Mouse (Mus musculus) kidney, embryonic 16.5 days (tissue): ENCODE measurements around the gene Hnrnpk. TPM values are rescaled to one million over a fixed set of nuclear protein-coding genes. Genes with fewer than 3 reads are reported as not detected.
"Not testable (repeated sequence)": the region's sequence is repeated elsewhere in the genome, so short reads cannot be mapped to it uniquely, and the experiment has no call there.

Source experiments
- ATAC-seq: fragments of 200-750 bp; cut with Nextera tagmentation; 2 replicates; pipeline ENCODE4 v1.8.0; 2017; ENCODE audit warnings: moderate TSS enrichment; ENCODE audit not compliant: low FRiP score, low TSS enrichment
- H3K27ac ChIP-seq: fragments of 300-500 bp; sonication (generic); 2 replicates; pipeline ENCODE4 v1.5.1; 2014; ENCODE audit warnings: low read length
- H3K27me3 ChIP-seq: fragments of 300-500 bp; sonication (generic); 2 replicates; pipeline ENCODE4 v1.6.1; 2014; ENCODE audit warnings: low read length, control low read depth, mixed read lengths; ENCODE audit not compliant: insufficient read depth
- H3K36me3 ChIP-seq: fragments of 300-500 bp; sonication (generic); 2 replicates; pipeline ENCODE4 v1.6.1; 2014; ENCODE audit warnings: low read length, control low read depth, mixed read lengths; ENCODE audit not compliant: insufficient read depth
- H3K4me1 ChIP-seq: fragments of 300-500 bp; sonication (generic); 2 replicates; pipeline ENCODE4 v1.6.1; 2014; ENCODE audit warnings: low read length, control low read depth, mixed read lengths; ENCODE audit not compliant: insufficient read depth
- H3K4me2 ChIP-seq: fragments of 300-500 bp; sonication (generic); replicated peaks from 2 replicates; pipeline ENCODE4 v1.6.1; 2014; ENCODE audit warnings: low read depth, low read length
- H3K4me3 ChIP-seq: fragments of 300-500 bp; sonication (generic); 2 replicates; pipeline ENCODE4 v1.5.1; 2014; ENCODE audit warnings: mild to moderate bottlenecking, low read length
- H3K9ac ChIP-seq: fragments of 300-500 bp; sonication (generic); replicated peaks from 2 replicates; pipeline ENCODE4 v1.6.1; 2014; ENCODE audit warnings: low read length
- H3K9me3 ChIP-seq: fragments of 300-500 bp; sonication (generic); 2 replicates; pipeline ENCODE4 v1.6.1; 2016; ENCODE audit warnings: low read length, control low read depth
- WGBS: fragments of 180-500 bp; shearing (Covaris S2); extraction: QIAGEN DNeasy Blood & Tissue Kit; methylation state at CpG from one replicate; pipeline ENCODE4 v1.1.7; 2014; 5-methylcytosine and 5-hydroxymethylcytosine counted together
- polyA plus RNA-seq: library from polyadenylated mRNA; unstranded; fragments of >200 nt; fragmentation: Nextera tagmentation; extraction: Ambion mirVana; gene quantifications from 2 replicates; pipeline ENCODE4 v1.2.1, GENCODE M21; 2015

Gene Hnrnpk
- polyA plus RNA-seq, 1 experiment from 2014 or later = 1,686 TPM

DNA sequence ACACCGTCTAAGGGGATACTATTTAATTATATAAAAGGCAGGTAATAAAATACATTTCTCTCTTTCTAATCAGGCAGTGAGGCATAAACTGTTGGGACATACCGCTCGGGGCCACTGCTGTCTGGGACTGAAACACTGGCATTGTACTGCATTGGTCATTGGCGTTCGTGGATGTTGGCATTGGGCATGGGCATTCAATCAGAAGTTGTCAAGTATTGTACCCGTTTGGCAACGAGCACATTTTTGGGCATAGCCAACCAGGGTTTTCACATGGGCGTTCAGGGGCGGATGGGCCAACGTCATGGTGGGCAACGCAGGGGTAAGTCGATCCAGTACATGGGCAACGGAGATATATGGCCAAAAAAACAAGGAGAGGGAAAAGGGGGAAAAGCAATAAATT is 5.5 kb downstream of the Hnrnpk start:
- H3K4me3 ChIP-seq = no peak overlapping the region
- peaks cover 44% of the 10 kb centered on the region for H3K36me3 ChIP-seq
- H3K4me2 ChIP-seq = no peak overlapping the region
- H3K27ac ChIP-seq = no peak overlapping the region
- H3K9ac ChIP-seq = no peak overlapping the region
- H3K9me3 ChIP-seq = no peaks in the 10 kb centered on the region
- no peak for ATAC-seq
- WGBS = 82% methylated on average over 13 of the region's 13 CpGs
- H3K4me1 ChIP-seq = peaks cover 4% of the 10 kb centered on the region
- no peaks in the 10 kb centered on the region for H3K27me3 ChIP-seq

DNA sequence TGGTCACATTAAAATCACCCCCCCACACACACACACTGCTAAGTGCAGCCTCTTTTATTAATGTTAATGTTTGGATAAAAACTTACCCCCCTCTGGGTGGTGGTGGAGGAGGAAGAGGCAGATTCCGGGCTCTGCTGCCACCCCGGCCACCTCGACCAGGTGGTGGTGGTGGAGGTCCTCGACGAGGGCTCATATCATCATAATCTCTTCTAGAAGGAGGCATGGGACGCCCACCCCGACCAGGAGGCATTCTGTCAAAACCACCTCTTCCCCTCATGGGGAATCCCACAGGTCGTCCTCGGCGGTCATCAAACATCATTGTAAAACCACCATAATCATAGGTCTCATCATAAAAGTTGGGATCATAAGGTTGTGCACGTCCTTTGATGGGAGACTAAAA is 8.8 kb downstream of the Hnrnpk start:
- H3K4me3 ChIP-seq, H3K27me3 ChIP-seq, H3K9me3 ChIP-seq, H3K9ac ChIP-seq, H3K4me2 ChIP-seq, H3K4me1 ChIP-seq, ATAC-seq, H3K27ac ChIP-seq: not testable (repeated sequence)
- H3K36me3 ChIP-seq = peaks cover 52% of the 10 kb centered on the region
- WGBS = 79% methylated on average over 11 of the region's 11 CpGs

DNA sequence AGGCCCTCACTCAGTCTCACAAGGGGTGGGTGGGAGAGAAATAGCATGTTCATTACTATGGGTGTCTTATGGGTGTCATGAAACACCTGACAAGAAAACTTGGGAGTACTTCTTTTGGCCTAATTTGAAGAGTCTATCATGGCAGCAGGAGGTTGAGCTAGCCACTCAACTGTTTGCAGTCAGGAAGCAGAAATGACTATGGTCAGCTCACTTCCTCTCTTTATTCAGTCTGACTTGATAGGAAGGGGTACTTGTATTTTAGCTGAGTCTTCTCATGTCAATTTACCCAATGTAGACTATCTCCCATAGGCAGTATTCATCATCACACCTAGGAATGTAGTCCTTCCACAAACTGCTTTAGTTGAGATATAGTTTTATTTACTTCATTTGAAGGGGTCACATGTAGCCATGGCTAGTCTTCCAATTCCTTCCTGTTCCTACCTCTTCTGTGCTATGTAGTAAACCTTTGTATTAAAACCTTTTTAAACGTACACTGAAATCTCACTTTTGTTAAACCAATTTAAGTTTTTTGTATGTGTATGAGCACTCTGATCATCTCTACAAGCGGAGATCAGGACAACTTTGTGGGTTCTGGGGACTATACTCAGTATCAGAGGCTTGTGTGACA is 13.7 kb downstream of the Hnrnpk start:
- Histone ChIP-seq H3K36me3 (peaks cover 22% of the 10 kb centered on the region), H3K4me2 (no peak overlapping the region), H3K9me3 (no peaks in the 10 kb centered on the region), H3K4me1 (no peaks in the 10 kb centered on the region), H3K4me3 (no peak overlapping the region), H3K9ac (no peak overlapping the region), H3K27ac (no peak overlapping the region), H3K27me3 (no peaks in the 10 kb centered on the region)
- 83% methylated on average over 2 of the region's 2 CpGs for WGBS
- ATAC-seq = no peak

DNA sequence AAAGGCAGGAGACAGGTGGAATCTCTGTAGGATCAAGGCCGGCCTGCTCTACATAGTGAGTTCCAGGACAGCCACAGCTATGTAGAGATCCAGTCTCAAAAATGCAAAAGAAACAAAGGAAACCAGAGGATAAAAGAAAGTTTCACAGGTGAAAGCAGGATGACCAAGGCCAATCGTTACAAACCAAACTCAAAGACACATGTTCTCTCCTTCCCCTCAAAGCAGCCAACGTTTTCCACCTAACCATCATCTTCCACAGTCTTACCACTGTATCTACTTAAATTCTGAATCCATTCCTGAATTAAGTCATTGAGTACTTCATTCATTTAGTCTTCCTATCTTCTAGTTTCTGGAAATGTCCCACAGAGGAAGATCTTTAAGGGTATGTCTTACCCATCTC is 14.8 kb downstream of the Hnrnpk start:
- Histone ChIP-seq H3K27ac (no peak overlapping the region), H3K27me3 (no peaks in the 10 kb centered on the region), H3K36me3 (peaks cover 15% of the 10 kb centered on the region), H3K4me2 (no peak overlapping the region), H3K9me3 (no peaks in the 10 kb centered on the region), H3K4me3 (no peak overlapping the region), H3K9ac (no peak overlapping the region), H3K4me1 (peaks cover 5% of the 10 kb centered on the region)
- ATAC-seq = no peak
- 51% methylated on average over 3 of the region's 3 CpGs for WGBS

DNA sequence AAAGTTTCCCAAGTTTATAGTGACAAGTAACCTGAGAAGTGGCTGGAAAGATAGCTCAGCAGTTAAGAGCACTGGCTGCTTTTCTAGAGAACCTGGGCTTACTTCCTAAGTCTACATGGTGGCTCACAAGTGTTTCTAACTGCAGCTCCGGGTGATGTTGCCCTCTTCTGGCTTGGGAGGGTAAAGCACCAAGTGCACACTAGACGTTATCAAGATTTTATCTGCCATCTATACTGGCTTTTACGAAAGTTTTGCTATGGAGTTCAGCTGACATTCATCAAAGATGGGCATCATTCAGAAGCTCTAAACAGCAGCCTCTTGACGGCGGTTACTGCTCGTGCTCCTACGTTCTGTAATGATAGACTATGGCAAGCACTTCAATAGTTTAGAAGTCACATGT is 15.2 kb downstream of the Hnrnpk start:
- no peak overlapping the region for H3K4me2 ChIP-seq
- 10% methylated on average over 7 of the region's 7 CpGs for WGBS
- ATAC-seq = peak; percentile 52; the same call in 1 of the 2 replicates

DNA sequence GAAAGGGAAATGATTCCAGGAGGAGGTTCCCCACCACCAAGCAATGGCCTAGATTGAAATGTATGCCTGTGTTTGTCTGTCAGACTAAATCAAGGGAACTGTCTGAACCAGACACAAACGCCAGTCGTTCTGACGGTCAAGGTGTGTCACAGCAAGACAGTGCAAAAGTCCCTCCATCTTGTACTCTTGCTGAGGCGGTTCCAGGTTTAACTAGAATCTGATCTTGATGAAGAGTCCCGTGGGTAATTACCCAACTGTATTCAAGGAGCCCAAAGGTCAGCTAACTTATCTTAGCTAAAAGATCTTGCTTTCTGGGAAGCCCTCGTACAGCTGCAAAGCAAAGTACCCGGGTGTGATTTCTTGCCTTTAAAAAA is 17.6 kb downstream of the Hnrnpk start:
- no peak for ATAC-seq
- Histone ChIP-seq H3K27ac (no peak overlapping the region), H3K9ac (peak overlapping the region; percentile 81)

More for the DNA sequence above, 15.2 kb downstream of the Hnrnpk start:
- H3K4me1 ChIP-seq = peaks cover 5% of the 10 kb centered on the region
- H3K9ac ChIP-seq = no peak overlapping the region
- H3K9me3 ChIP-seq = no peaks in the 10 kb centered on the region
- no peak overlapping the region for H3K27ac ChIP-seq
- H3K27me3 ChIP-seq = no peaks in the 10 kb centered on the region
- peaks cover 13% of the 10 kb centered on the region for H3K36me3 ChIP-seq
- no peak overlapping the region for H3K4me3 ChIP-seq

DNA sequence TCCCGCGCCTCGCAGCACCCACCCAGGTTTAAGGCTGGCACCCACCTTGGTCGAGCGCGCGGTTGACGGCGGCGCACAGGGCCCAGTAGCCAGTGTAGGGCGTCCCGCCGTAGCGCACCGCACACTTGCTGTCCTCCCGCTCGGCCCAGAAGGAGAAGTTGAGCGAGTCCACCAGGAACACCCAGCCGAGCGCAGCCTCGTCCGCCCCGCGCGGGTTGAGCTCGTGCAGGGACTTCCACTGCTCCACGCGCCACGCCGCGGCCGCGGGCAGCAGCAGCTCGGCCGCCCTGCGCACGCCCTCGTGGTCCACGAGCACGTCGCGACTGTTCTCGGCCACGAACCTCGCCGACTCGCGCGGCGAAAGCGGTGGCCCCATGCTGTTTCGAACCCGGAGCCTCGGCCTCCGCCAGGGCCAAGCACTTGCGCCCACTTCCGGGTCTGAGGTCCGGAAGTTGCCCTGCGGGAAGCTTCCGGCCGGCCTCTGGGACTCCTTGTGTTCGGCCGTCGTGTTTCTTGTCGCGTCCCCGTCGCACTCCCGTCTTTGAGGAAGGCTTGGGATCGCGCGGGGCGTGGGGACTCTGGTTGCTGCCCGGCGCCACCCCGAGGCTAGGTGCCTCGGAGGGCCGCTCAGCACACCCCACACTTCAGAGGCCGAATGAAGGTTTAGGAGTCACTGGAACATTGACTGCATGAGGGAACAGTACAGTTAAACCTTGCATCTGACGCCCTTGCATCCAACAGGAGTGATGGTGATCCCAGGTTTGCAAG is 18.2 kb downstream of the Hnrnpk start, which contains the start of gene 2210016F16Rik:
2210016F16Rik (minus strand) TSS at position 447 of the 768 bp plus-strand sequence.
- H3K4me1 ChIP-seq = peaks cover 5% of the 10 kb centered on the region
- WGBS = 2% methylated on average over 80 of the region's 80 CpGs

More for the DNA sequence above, 17.6 kb downstream of the Hnrnpk start:
- Histone ChIP-seq H3K4me3 (peak overlapping the region; percentile 69), H3K4me2 (peak overlapping the region; percentile 86), H3K27me3 (no peaks in the 10 kb centered on the region), H3K4me1 (peaks cover 5% of the 10 kb centered on the region), H3K9me3 (peaks cover 19% of the 10 kb centered on the region), H3K36me3 (peaks cover 22% of the 10 kb centered on the region)
- 72% methylated on average over 7 of the region's 7 CpGs for WGBS

DNA sequence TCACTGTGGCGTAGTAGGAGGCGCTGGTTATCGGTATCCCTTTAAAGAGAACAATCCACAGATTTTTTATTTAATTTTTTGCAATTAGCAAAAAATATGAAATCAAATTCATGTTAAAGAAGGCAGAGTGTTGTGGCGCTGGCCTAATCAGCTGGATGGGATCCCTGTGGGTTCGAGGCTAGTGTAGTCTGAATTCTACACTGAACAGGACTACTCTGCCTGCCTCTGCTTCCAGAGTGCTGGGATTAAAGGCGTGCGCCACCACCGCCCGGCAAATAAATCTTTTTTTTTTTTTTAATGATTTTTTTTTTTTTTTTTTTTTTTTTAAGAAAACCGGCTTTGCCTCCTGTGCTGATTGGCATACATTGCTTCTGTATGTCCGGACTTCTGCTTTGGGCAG is 18.8 kb downstream of the Hnrnpk start:
- Histone ChIP-seq H3K4me3 (peak overlapping the region; percentile 69), H3K4me1 (peaks cover 5% of the 10 kb centered on the region), H3K4me2 (peak overlapping the region; percentile 86), H3K9me3 (peaks cover 25% of the 10 kb centered on the region), H3K27ac (no peak overlapping the region), H3K27me3 (no peaks in the 10 kb centered on the region), H3K36me3 (peaks cover 26% of the 10 kb centered on the region), H3K9ac (peak overlapping the region; percentile 81)
- WGBS = 42% methylated on average over 11 of the region's 11 CpGs
- ATAC-seq = no peak

More for the DNA sequence above, 18.2 kb downstream of the Hnrnpk start, which contains the start of gene 2210016F16Rik:
- peak within 1 kb of the TSS; percentile 69 for H3K4me3 ChIP-seq
- no peaks in the 10 kb centered on the region for H3K27me3 ChIP-seq
- H3K4me2 ChIP-seq = peak within 1 kb of the TSS; percentile 86
- peak; percentile 81 for ATAC-seq
- peaks cover 25% of the 10 kb centered on the region for H3K9me3 ChIP-seq
- peaks cover 26% of the 10 kb centered on the region for H3K36me3 ChIP-seq
- peak within 1 kb of the TSS; percentile 81 for H3K9ac ChIP-seq
- H3K27ac ChIP-seq = no peak within 1 kb of the TSS

DNA sequence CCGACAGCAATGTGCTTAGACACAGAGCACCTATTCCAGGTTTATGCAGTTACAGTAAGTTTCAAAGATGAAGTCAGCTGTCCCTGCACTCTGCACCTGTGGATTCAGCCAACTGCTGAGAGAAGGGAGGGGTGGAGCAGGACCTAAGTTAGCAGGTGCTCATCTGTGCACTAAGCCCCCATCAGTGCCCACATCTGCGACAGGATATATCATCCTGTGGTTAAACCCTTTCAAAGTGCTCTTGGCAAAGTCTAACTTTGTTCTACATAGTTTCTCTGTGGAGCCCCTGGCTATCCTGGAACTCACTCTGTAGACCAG is 30.0 kb downstream of the Hnrnpk start:
- H3K9ac ChIP-seq = no peak overlapping the region
- no peak for ATAC-seq
- H3K9me3 ChIP-seq = peaks cover 9% of the 10 kb centered on the region; the same call in 1 of the 2 replicates
- WGBS = 89% methylated on average over 2 of the region's 2 CpGs
- no peaks in the 10 kb centered on the region for H3K27me3 ChIP-seq
- H3K27ac ChIP-seq = no peak overlapping the region
- no peaks in the 10 kb centered on the region for H3K4me1 ChIP-seq
- no peak overlapping the region for H3K4me3 ChIP-seq
- no peak overlapping the region for H3K4me2 ChIP-seq
- H3K36me3 ChIP-seq = no peaks in the 10 kb centered on the region
